In the genomic region with DNA sequence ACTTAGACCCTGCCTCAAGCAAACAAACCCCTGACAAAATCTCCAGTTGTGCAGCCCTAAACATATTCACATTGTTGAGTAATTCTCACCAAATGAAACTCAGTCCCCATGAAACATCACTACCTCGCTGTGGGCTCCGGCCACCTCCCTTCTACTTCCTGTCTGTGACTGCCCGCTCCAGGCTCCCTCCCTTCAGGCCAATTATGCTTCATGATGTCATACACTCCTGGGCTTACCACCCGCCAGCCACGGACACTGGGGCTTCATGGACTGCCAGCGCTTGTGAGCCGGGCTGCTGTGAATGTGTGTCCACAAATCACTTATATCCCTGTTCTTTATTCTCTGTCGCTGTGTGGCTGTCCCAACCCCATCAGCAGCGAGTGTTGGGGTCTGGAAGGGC, we compare ENCODE assay signal across 9 mouse cellular contexts. TPM values are rescaled to one million over a fixed set of nuclear protein-coding genes. Genes with fewer than 3 reads are reported as not detected.
DNase-seq lines count a peak whose midpoint lies in the region; ATAC-seq and TF ChIP-seq lines count a peak whose summit lies in the region.
"Had no signal": no experiment of that assay in that cellular context is flagged by ENCODE, and none has a peak within 500 bp of the region (broad histone marks: within the 10 kb centered on the region; RNA-seq: fewer than 3 reads in every experiment).

No protein-coding gene starts in this region.

- no peak for ATAC-seq in midbrain, embryonic 14.5 days (ENCODE audit: low FRiP score, low TSS enrichment)
- ATAC-seq in midbrain, postnatal 0 days (ENCODE audit: low FRiP score) = no peak
- ATAC-seq in intestine, postnatal 0 days = no peak
- no peak for ATAC-seq in forebrain, embryonic 11.5 days (replicated peaks; ENCODE audit: low FRiP score)
- ATAC-seq in erythroid progenitor cell, adult 5-6 weeks (replicated peaks; ENCODE audit: low FRiP score, poor library complexity, severe bottlenecking) = no peak

- no peaks in the 10 kb centered on the region for H3K36me3 ChIP-seq in midbrain, embryonic 14.5 days (ENCODE audit: control insufficient read depth, insufficient read depth, low read length)
- no peaks in the 10 kb centered on the region for H3K36me3 ChIP-seq in midbrain, postnatal 0 days (ENCODE audit: insufficient read depth, low read length)
- H3K36me3 ChIP-seq in intestine, postnatal 0 days (ENCODE audit: control insufficient read depth, insufficient read depth) = no peaks in the 10 kb centered on the region
- no peaks in the 10 kb centered on the region for H3K36me3 ChIP-seq in forebrain, embryonic 11.5 days (ENCODE audit: control insufficient read depth, insufficient read depth, low read length)

- no peaks in the 10 kb centered on the region for H3K9me3 ChIP-seq in midbrain, embryonic 14.5 days (ENCODE audit: control insufficient read depth, low read length)
- no peaks in the 10 kb centered on the region for H3K9me3 ChIP-seq in midbrain, postnatal 0 days (ENCODE audit: low read length)
- H3K9me3 ChIP-seq in intestine, postnatal 0 days (ENCODE audit: control insufficient read depth) = no peaks in the 10 kb centered on the region
- no peaks in the 10 kb centered on the region for H3K9me3 ChIP-seq in forebrain, embryonic 11.5 days (ENCODE audit: control insufficient read depth, low read length)

- 0 out of 2 replicates have a peak overlapping the region, but pooled peaks have one; percentile 26 for H3K9ac ChIP-seq in midbrain, embryonic 14.5 days (replicated peaks; ENCODE audit: low read length)
- no peak overlapping the region for H3K9ac ChIP-seq in midbrain, postnatal 0 days (replicated peaks; ENCODE audit: low read length, poor library complexity, severe bottlenecking)
- no peak overlapping the region; the same call in 1 of the 2 replicates for H3K9ac ChIP-seq in intestine, postnatal 0 days (ENCODE audit: low read depth, low read length)
- H3K9ac ChIP-seq in forebrain, embryonic 11.5 days (ENCODE audit: low read length) = no peak overlapping the region

- H3K27me3 ChIP-seq in midbrain, embryonic 14.5 days (ENCODE audit: control insufficient read depth, insufficient read depth, low read length) = no peaks in the 10 kb centered on the region
- H3K27me3 ChIP-seq in midbrain, postnatal 0 days (ENCODE audit: insufficient read depth, low read length) = no peaks in the 10 kb centered on the region
- H3K27me3 ChIP-seq in intestine, postnatal 0 days (replicated peaks; ENCODE audit: control insufficient read depth, insufficient read depth, low read length) = no peaks in the 10 kb centered on the region
- H3K27me3 ChIP-seq in forebrain, embryonic 11.5 days (ENCODE audit: control insufficient read depth, insufficient read depth, low read length) = no peaks in the 10 kb centered on the region

- WGBS in midbrain, embryonic 14.5 days = 58% methylated on average over 9 of the region's 9 CpGs
- WGBS in midbrain, postnatal 0 days = 52% methylated on average over 9 of the region's 9 CpGs
- WGBS in intestine, postnatal 0 days = 51% methylated on average over 9 of the region's 9 CpGs
- WGBS in forebrain, embryonic 11.5 days = 55% methylated on average over 9 of the region's 9 CpGs

- H3K27ac ChIP-seq in midbrain, embryonic 14.5 days (replicated peaks; ENCODE audit: low read depth, low read length) = no peak overlapping the region
- no peak overlapping the region for H3K27ac ChIP-seq in midbrain, postnatal 0 days (ENCODE audit: low read depth, low read length)
- H3K27ac ChIP-seq in intestine, postnatal 0 days (ENCODE audit: low read depth, low read length) = 0 out of 2 replicates have a peak overlapping the region, but pooled peaks have one; percentile 7
- no peak overlapping the region for H3K27ac ChIP-seq in forebrain, embryonic 11.5 days (ENCODE audit: low read depth, low read length)

- DNase-seq in midbrain, embryonic 14.5 days = no peak
- no peak for DNase-seq in midbrain, postnatal 0 days (ENCODE audit: low spot score)
- DNase-seq in gastrocnemius, adult 8-10 months (ENCODE audit: low spot score in 2 of 2) = peak; percentile 54 to 71
- peak; percentile 64 for DNase-seq in lung, postnatal 14 days
- no peak for DNase-seq in forebrain, embryonic 11.5 days (ENCODE audit: low spot score)
- no peak for DNase-seq in right cerebral cortex, postnatal 25 days

- H3K4me3 ChIP-seq in midbrain, embryonic 14.5 days (replicated peaks; ENCODE audit: low read depth, low read length) = no peak overlapping the region
- H3K4me3 ChIP-seq in midbrain, postnatal 0 days (ENCODE audit: low read depth, low read length) = no peak overlapping the region
- H3K4me3 ChIP-seq in intestine, postnatal 0 days (ENCODE audit: low read depth, low read length) = no peak overlapping the region
- no peak overlapping the region for H3K4me3 ChIP-seq in forebrain, embryonic 11.5 days (ENCODE audit: low read depth, low read length)

- no peak for TF ChIP-seq CTCF in midbrain, postnatal 0 days (IDR thresholded peaks at IDR 0.05)
- TF ChIP-seq CTCF in intestine, postnatal 0 days (IDR thresholded peaks at IDR 0.05; ENCODE audit: low read depth) = no peak

- no peaks in the 10 kb centered on the region for H3K4me1 ChIP-seq in midbrain, embryonic 14.5 days (ENCODE audit: control insufficient read depth, insufficient read depth, low read length)
- H3K4me1 ChIP-seq in midbrain, postnatal 0 days (ENCODE audit: insufficient read depth, low read length) = no peaks in the 10 kb centered on the region
- no peaks in the 10 kb centered on the region for H3K4me1 ChIP-seq in intestine, postnatal 0 days (replicated peaks; ENCODE audit: control insufficient read depth, insufficient read depth, low read length)
- H3K4me1 ChIP-seq in forebrain, embryonic 11.5 days (replicated peaks; ENCODE audit: control insufficient read depth, insufficient read depth, low read length) = no peaks in the 10 kb centered on the region

- no peak overlapping the region for H3K4me2 ChIP-seq in midbrain, embryonic 14.5 days (ENCODE audit: low read length)
- no peak overlapping the region for H3K4me2 ChIP-seq in midbrain, postnatal 0 days (ENCODE audit: low read depth, low read length, poor library complexity, severe bottlenecking)
- no peak overlapping the region for H3K4me2 ChIP-seq in intestine, postnatal 0 days (replicated peaks; ENCODE audit: low read depth)
- H3K4me2 ChIP-seq in forebrain, embryonic 11.5 days (ENCODE audit: low read depth, low read length, severe bottlenecking) = no peak overlapping the region

RNA-seq across cellular contexts. Expression of gene Gcgr, which starts 10.8 kb away (rescaled TPM):
- polyA plus RNA-seq in midbrain, embryonic 14.5 days (2014; fragmentation: Nextera tagmentation; extraction: Ambion mirVana) = 0.18 and 0.21 TPM in 2 replicates
- 0.60 TPM in 1 of 2 replicates, not detected in the other for total RNA-seq in midbrain, postnatal 0 days (2014; rRNA removed)
- 0.17 and 0.21 TPM in 2 replicates for polyA plus RNA-seq in midbrain, postnatal 0 days (2015; fragmentation: Nextera tagmentation; extraction: Ambion mirVana)
- under 1 TPM in 1 of 4 experiments, not detected in 3; 0.29 TPM for total RNA-seq in gastrocnemius, adult 8-10 months (2022)
- 1.0 and 1.6 TPM in 2 replicates for polyA plus RNA-seq in intestine, postnatal 0 days (2015; fragmentation: Nextera tagmentation; extraction: Ambion mirVana)
- polyA plus RNA-seq in forebrain, embryonic 11.5 days (2014; fragmentation: Nextera tagmentation; extraction: Ambion mirVana) = 0.35 TPM in 1 of 2 replicates, not detected in the other
- not detected in 2 replicates for total RNA-seq in erythroid progenitor cell, adult 5-6 weeks (2015; ENCODE audit: low replicate concordance)
- not detected in 2 replicates for total RNA-seq in erythroid progenitor cell, adult 5-6 weeks (2017; ENCODE audit: low replicate concordance)

RNA-seq across cellular contexts. Expression of gene Slc25a10, which starts 28.1 kb away (rescaled TPM):
- 23.6 and 28.4 TPM in 2 replicates for polyA plus RNA-seq in midbrain, embryonic 14.5 days (2014; fragmentation: Nextera tagmentation; extraction: Ambion mirVana)
- total RNA-seq in midbrain, postnatal 0 days (2014; rRNA removed) = 28.4 and 30.1 TPM in 2 replicates
- 19.8 and 21.4 TPM in 2 replicates for polyA plus RNA-seq in midbrain, postnatal 0 days (2015; fragmentation: Nextera tagmentation; extraction: Ambion mirVana)
- total RNA-seq in gastrocnemius, adult 8-10 months (2022) = 1 to 10 TPM; 1.9 to 5.0 (median 3.1) TPM
- 139 and 143 TPM in 2 replicates for polyA plus RNA-seq in intestine, postnatal 0 days (2015; fragmentation: Nextera tagmentation; extraction: Ambion mirVana)
- 50.9 and 57.5 TPM in 2 replicates for polyA plus RNA-seq in forebrain, embryonic 11.5 days (2014; fragmentation: Nextera tagmentation; extraction: Ambion mirVana)
- total RNA-seq in erythroid progenitor cell, adult 5-6 weeks (2015; ENCODE audit: low replicate concordance) = 7.2 and 17.6 TPM in 2 replicates
- 25.4 and 40.1 TPM in 2 replicates for total RNA-seq in erythroid progenitor cell, adult 5-6 weeks (2017; ENCODE audit: low replicate concordance)

RNA-seq across cellular contexts. Expression of gene Mcrip1, which starts 29.8 kb away (rescaled TPM):
- 268 and 318 TPM in 2 replicates for polyA plus RNA-seq in midbrain, embryonic 14.5 days (2014; fragmentation: Nextera tagmentation; extraction: Ambion mirVana)
- 132 and 138 TPM in 2 replicates for total RNA-seq in midbrain, postnatal 0 days (2014; rRNA removed)
- polyA plus RNA-seq in midbrain, postnatal 0 days (2015; fragmentation: Nextera tagmentation; extraction: Ambion mirVana) = 243 and 270 TPM in 2 replicates
- 10 to 100 TPM; 18.6 to 20.5 (median 20.1) TPM for total RNA-seq in gastrocnemius, adult 8-10 months (2022)
- 68.7 and 73.4 TPM in 2 replicates for polyA plus RNA-seq in intestine, postnatal 0 days (2015; fragmentation: Nextera tagmentation; extraction: Ambion mirVana)
- 213 and 247 TPM in 2 replicates for polyA plus RNA-seq in forebrain, embryonic 11.5 days (2014; fragmentation: Nextera tagmentation; extraction: Ambion mirVana)
- total RNA-seq in erythroid progenitor cell, adult 5-6 weeks (2015; ENCODE audit: low replicate concordance) = 19.8 and 23.5 TPM in 2 replicates
- total RNA-seq in erythroid progenitor cell, adult 5-6 weeks (2017; ENCODE audit: low replicate concordance) = 1.7 and 5.6 TPM in 2 replicates

RNA-seq across cellular contexts. Expression of gene Ppp1r27, which starts 31.2 kb away (rescaled TPM):
- polyA plus RNA-seq in midbrain, embryonic 14.5 days (2014; fragmentation: Nextera tagmentation; extraction: Ambion mirVana) = not detected in 2 replicates
- not detected in 2 replicates for total RNA-seq in midbrain, postnatal 0 days (2014; rRNA removed)
- polyA plus RNA-seq in midbrain, postnatal 0 days (2015; fragmentation: Nextera tagmentation; extraction: Ambion mirVana) = not detected in 2 replicates
- 100 to 1,000 TPM; 157 to 382 (median 178) TPM for total RNA-seq in gastrocnemius, adult 8-10 months (2022)
- polyA plus RNA-seq in intestine, postnatal 0 days (2015; fragmentation: Nextera tagmentation; extraction: Ambion mirVana) = 1.4 and 1.6 TPM in 2 replicates
- not detected in 2 replicates for polyA plus RNA-seq in forebrain, embryonic 11.5 days (2014; fragmentation: Nextera tagmentation; extraction: Ambion mirVana)
- total RNA-seq in erythroid progenitor cell, adult 5-6 weeks (2015; ENCODE audit: low replicate concordance) = not detected in 2 replicates
- total RNA-seq in erythroid progenitor cell, adult 5-6 weeks (2017; ENCODE audit: low replicate concordance) = not detected in 2 replicates
- total RNA-seq: left cerebral cortex, postnatal 14 days had no signal

RNA-seq across cellular contexts. Expression of gene Mrpl12, which starts 35.3 kb away (rescaled TPM):
- polyA plus RNA-seq in midbrain, embryonic 14.5 days (2014; fragmentation: Nextera tagmentation; extraction: Ambion mirVana) = 113 and 151 TPM in 2 replicates
- 39.2 and 42.7 TPM in 2 replicates for total RNA-seq in midbrain, postnatal 0 days (2014; rRNA removed)
- polyA plus RNA-seq in midbrain, postnatal 0 days (2015; fragmentation: Nextera tagmentation; extraction: Ambion mirVana) = 147 TPM in 2 replicates
- total RNA-seq in gastrocnemius, adult 8-10 months (2022) = 100 to 1,000 TPM; 121 to 138 (median 132) TPM
- polyA plus RNA-seq in intestine, postnatal 0 days (2015; fragmentation: Nextera tagmentation; extraction: Ambion mirVana) = 204 and 208 TPM in 2 replicates
- 152 and 160 TPM in 2 replicates for polyA plus RNA-seq in forebrain, embryonic 11.5 days (2014; fragmentation: Nextera tagmentation; extraction: Ambion mirVana)
- total RNA-seq in erythroid progenitor cell, adult 5-6 weeks (2015; ENCODE audit: low replicate concordance) = 10.8 and 17.6 TPM in 2 replicates
- 11.6 and 13.7 TPM in 2 replicates for total RNA-seq in erythroid progenitor cell, adult 5-6 weeks (2017; ENCODE audit: low replicate concordance)

Comparison
In these comparisons a context has a peak if more than half of its experiments do, and no peak if none do; other contexts are left out.
1. DNase-seq: peak in gastrocnemius, adult 8-10 months (2 of 2) and lung, postnatal 14 days (single experiment); none in midbrain, embryonic 14.5 days (single experiment), midbrain, postnatal 0 days (single experiment), forebrain, embryonic 11.5 days (single experiment) and right cerebral cortex, postnatal 25 days (single experiment).